Mouse (Mus musculus): ENCODE results near the gene Rps15a.

The Rps15a gene

GRCm38 (mm10) chr7:118115533-118115876 is 483 bp downstream of the Rps15a start:
- DNase-seq: no peak

- DNase-seq: no peak
Measured at GRCm38 (mm10) chr7:118113541-118114297, 2.3 kb downstream of the Rps15a start.

GRCm38 (mm10) chr7:118111128-118111527 is 4.9 kb downstream of the Rps15a start:
- no peak for DNase-seq

- no peak for DNase-seq
Measured at GRCm38 (mm10) chr7:118107671-118108070, 8.3 kb downstream of the Rps15a start.

GRCm38 (mm10) chr7:118104458-118105052 is 11.4 kb downstream of the Rps15a start:
- no peak for DNase-seq

GRCm38 (mm10) chr7:118103462-118104379 is 12.3 kb downstream of the Rps15a start:
- DNase-seq: no peak

GRCm38 (mm10) chr7:118102678-118103461 is 13.1 kb downstream of the Rps15a start:
- no peak for DNase-seq

GRCm38 (mm10) chr7:118102231-118102630 is 13.8 kb downstream of the Rps15a start:
- DNase-seq: peak; percentile 26 to 56

- DNase-seq: no peak
Measured at GRCm38 (mm10) chr7:118097615-118098014, 18.4 kb downstream of the Rps15a start.

- no peak for DNase-seq
Measured at GRCm38 (mm10) chr7:118079987-118080386, 36.0 kb downstream of the Rps15a start.

GRCm38 (mm10) chr7:118079097-118079496 is 36.9 kb downstream of the Rps15a start:
- DNase-seq: no peak

GRCm38 (mm10) chr7:118067261-118067660 is 48.7 kb downstream of the Rps15a start:
- no peak for DNase-seq

GRCm38 (mm10) chr7:118056300-118056699 is 59.7 kb downstream of the Rps15a start:
- no peak for DNase-seq
